Mouse (Mus musculus) neural tube, embryonic 14.5 days (tissue): ENCODE data around the gene Sult1c1. TPM values are rescaled to one million over a fixed set of nuclear protein-coding genes. Genes with fewer than 3 reads are reported as not detected.
"Not testable (repeated sequence)": the region's sequence is repeated elsewhere in the genome, so short reads cannot be mapped to it uniquely, and the experiment has no call there.

Experiments
- ATAC-seq: fragments of 200-750 bp; cut with Nextera tagmentation; 2 replicates; pipeline ENCODE4 v1.8.0; 2017; ENCODE audit warnings: low read depth, mild to moderate bottlenecking, moderate TSS enrichment, moderate library complexity
- H3K27ac ChIP-seq: fragments of 300-500 bp; sonication (generic); 2 replicates; pipeline ENCODE4 v1.5.1; 2014; ENCODE audit warnings: low read depth, mild to moderate bottlenecking, control low read depth, low read length, moderate library complexity, mixed read lengths
- H3K27me3 ChIP-seq: fragments of 300-500 bp; sonication (generic); 2 replicates; pipeline ENCODE4 v1.6.1; 2014; ENCODE audit warnings: low read length; ENCODE audit not compliant: control insufficient read depth, insufficient read depth
- H3K36me3 ChIP-seq: fragments of 300-500 bp; sonication (generic); 2 replicates; pipeline ENCODE4 v1.6.1; 2014; ENCODE audit warnings: low read length, mixed read lengths; ENCODE audit not compliant: control insufficient read depth, insufficient read depth
- H3K4me1 ChIP-seq: fragments of 300-500 bp; sonication (generic); 2 replicates; pipeline ENCODE4 v1.6.1; 2014; ENCODE audit warnings: low read length; ENCODE audit not compliant: control insufficient read depth, insufficient read depth
- H3K4me2 ChIP-seq: fragments of 300-500 bp; sonication (generic); 2 replicates; pipeline ENCODE4 v1.6.1; 2014; ENCODE audit warnings: mild to moderate bottlenecking, low read depth, low read length, control low read depth
- H3K4me3 ChIP-seq: fragments of 300-500 bp; sonication (generic); 2 replicates; pipeline ENCODE4 v1.5.1; 2014; ENCODE audit warnings: low read depth, low read length, control low read depth, mixed read lengths
- H3K9ac ChIP-seq: fragments of 300-500 bp; sonication (generic); replicated peaks from 2 replicates; pipeline ENCODE4 v1.6.1; 2014; ENCODE audit warnings: low read depth, mild to moderate bottlenecking, control low read depth, low read length, mixed read lengths
- H3K9me3 ChIP-seq: fragments of 300-500 bp; sonication (generic); 2 replicates; pipeline ENCODE4 v1.6.1; 2016; ENCODE audit warnings: low read length; ENCODE audit not compliant: control insufficient read depth
- WGBS: fragments of 180-500 bp; shearing (Covaris S2); extraction: QIAGEN DNeasy Blood & Tissue Kit; methylation state at CpG from one replicate; pipeline ENCODE4 v1.1.7; 2014; 5-methylcytosine and 5-hydroxymethylcytosine counted together
- polyA plus RNA-seq: library from polyadenylated mRNA; unstranded; fragments of >200 nt; fragmentation: Nextera tagmentation; extraction: Ambion mirVana; gene quantifications from 2 replicates; pipeline ENCODE4 v1.2.1, GENCODE M21; 2014

Gene Sult1c1
- not detected in 2 replicates for polyA plus RNA-seq

GRCm38 (mm10) chr17:53990574-53990973, at the start of gene Sult1c1:
Sult1c1 (minus strand) TSS chr17:53990674.
- WGBS, result 88% methylated on average over 6 of the region's 6 CpGs
- Histone ChIP-seq H3K4me3 (no peak within 1 kb of the TSS), H3K9me3 (no peaks in the 10 kb centered on the region), H3K27ac (no peak within 1 kb of the TSS), H3K27me3 (no peaks in the 10 kb centered on the region), H3K4me1 (no peaks in the 10 kb centered on the region), H3K9ac (no peak within 1 kb of the TSS), H3K36me3 (no peaks in the 10 kb centered on the region), H3K4me2 (no peak within 1 kb of the TSS)
- ATAC-seq, result no peak

DNA sequence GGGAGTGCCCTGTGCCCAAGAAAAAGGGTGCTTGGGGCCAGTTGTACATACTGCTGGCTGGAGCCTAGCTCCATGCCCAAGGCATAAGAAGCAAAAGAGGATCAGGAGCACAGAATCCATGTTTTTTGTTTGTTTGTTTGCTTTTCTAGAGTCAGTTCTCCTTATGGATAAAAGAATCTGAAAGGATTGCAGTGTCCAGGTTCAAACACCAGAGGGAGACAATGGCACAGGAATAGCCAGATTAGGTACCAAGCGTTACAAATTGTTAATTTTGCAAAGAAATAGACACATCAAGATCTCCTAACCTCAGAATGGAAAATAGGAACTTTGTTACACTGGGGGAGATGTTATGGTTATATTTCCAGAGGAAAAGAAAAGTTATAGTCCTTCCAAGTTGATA, 23.7 kb upstream of the Sult1c1 start:
- Histone ChIP-seq H3K36me3 (no peaks in the 10 kb centered on the region), H3K4me2 (no peak overlapping the region), H3K9ac (no peak overlapping the region), H3K27ac (no peak overlapping the region), H3K27me3 (no peaks in the 10 kb centered on the region), H3K4me3 (no peak overlapping the region), H3K4me1 (no peaks in the 10 kb centered on the region), H3K9me3 (no peaks in the 10 kb centered on the region)
- peak; percentile 63; the same call in 1 of the 2 replicates for ATAC-seq
- WGBS, result 9% methylated on average over 1 of the region's 1 CpGs

GRCm38 (mm10) chr17:54011196-54011595, 20.7 kb upstream of the Sult1c1 start:
- no peak overlapping the region for H3K9ac ChIP-seq
- no peak overlapping the region for H3K27ac ChIP-seq
- H3K27me3 ChIP-seq, result no peaks in the 10 kb centered on the region
- no peak overlapping the region for H3K4me3 ChIP-seq
- H3K4me1 ChIP-seq, result no peaks in the 10 kb centered on the region
- no peaks in the 10 kb centered on the region for H3K9me3 ChIP-seq
- no peaks in the 10 kb centered on the region for H3K36me3 ChIP-seq
- ATAC-seq, result no peak
- H3K4me2 ChIP-seq, result no peak overlapping the region

DNA sequence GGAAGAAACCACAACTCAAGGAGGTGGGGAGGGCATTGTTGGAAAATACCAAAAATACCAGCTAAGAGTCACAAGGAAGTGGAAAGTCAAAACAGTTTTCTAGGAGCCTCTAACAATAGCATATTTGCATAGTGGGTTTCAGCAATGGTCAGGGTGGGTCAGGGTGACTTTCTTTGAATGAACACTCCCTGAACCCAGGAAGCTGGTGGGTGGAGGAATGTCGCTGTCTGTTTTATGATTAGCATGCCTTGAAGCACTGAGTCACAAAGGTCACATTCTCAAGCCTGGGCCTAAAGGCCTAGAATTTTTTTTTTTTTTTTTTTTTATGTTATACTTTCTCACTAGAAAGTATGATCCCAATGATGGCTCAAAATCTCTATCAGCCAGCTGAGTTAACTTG, 20.1 kb upstream of the Sult1c1 start:
- 63% methylated on average over 1 of the region's 1 CpGs for WGBS
- not testable (repeated sequence) for H3K4me2 ChIP-seq, H3K9me3 ChIP-seq, ATAC-seq, H3K36me3 ChIP-seq, H3K4me3 ChIP-seq, H3K9ac ChIP-seq, H3K27ac ChIP-seq, H3K4me1 ChIP-seq, H3K27me3 ChIP-seq

GRCm38 (mm10) chr17:54003522-54003921, 13.0 kb upstream of the Sult1c1 start:
- no peaks in the 10 kb centered on the region for H3K27me3 ChIP-seq
- H3K27ac ChIP-seq, result no peak overlapping the region
- no peak overlapping the region for H3K9ac ChIP-seq
- H3K9me3 ChIP-seq, result no peaks in the 10 kb centered on the region
- H3K4me1 ChIP-seq, result no peaks in the 10 kb centered on the region
- 88% methylated on average over 4 of the region's 4 CpGs for WGBS
- H3K4me3 ChIP-seq, result no peak overlapping the region
- H3K36me3 ChIP-seq, result no peaks in the 10 kb centered on the region
- no peak overlapping the region for H3K4me2 ChIP-seq
- no peak for ATAC-seq

GRCm38 (mm10) chr17:53973606-53974005, 16.9 kb downstream of the Sult1c1 start:
- Histone ChIP-seq H3K4me3 (no peak overlapping the region), H3K9me3 (no peaks in the 10 kb centered on the region), H3K4me2 (no peak overlapping the region), H3K27me3 (no peaks in the 10 kb centered on the region), H3K36me3 (no peaks in the 10 kb centered on the region), H3K9ac (no peak overlapping the region), H3K27ac (no peak overlapping the region), H3K4me1 (no peaks in the 10 kb centered on the region)
- 95% methylated on average over 4 of the region's 4 CpGs for WGBS
- ATAC-seq, result no peak

DNA sequence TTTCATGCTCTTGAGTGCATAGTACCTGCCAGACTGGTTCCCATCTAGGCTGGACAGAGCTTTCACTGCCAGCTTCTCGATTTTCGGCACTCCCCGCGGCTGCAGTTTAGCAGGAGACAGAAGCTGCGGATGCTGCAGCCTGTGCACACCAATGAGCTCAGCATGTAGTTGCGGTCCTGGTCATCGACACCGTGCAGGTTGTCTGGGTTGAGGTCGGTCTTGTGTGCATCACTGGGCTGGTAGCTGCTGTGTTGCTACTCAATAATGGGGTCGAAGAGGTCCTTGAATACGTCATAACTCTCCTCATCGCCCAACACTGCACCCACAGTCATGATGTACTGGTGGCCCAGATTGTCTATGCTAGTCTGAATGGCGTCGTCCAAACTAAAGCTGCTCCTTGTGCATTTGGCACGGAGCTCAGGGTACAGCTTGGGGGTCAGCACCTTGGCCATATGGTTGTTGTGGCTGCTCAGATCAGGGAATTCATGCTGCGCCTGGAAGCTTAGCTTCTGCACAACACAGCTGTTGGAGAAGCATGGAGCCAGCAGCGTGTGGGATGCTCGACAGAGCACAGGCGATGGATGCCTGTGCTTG, 48.8 kb downstream of the Sult1c1 start:
- H3K4me1 ChIP-seq, result no peaks in the 10 kb centered on the region
- no peaks in the 10 kb centered on the region for H3K27me3 ChIP-seq
- H3K9me3 ChIP-seq, result no peaks in the 10 kb centered on the region
- no peak for ATAC-seq
- H3K36me3 ChIP-seq, result no peaks in the 10 kb centered on the region
- no peak overlapping the region for H3K4me3 ChIP-seq
- no peak overlapping the region for H3K27ac ChIP-seq
- WGBS, result 94% methylated on average over 19 of the region's 19 CpGs
- no peak overlapping the region for H3K4me2 ChIP-seq
- H3K9ac ChIP-seq, result no peak overlapping the region

GRCm38 (mm10) chr17:53940726-53941125, 49.7 kb downstream of the Sult1c1 start:
- H3K4me1 ChIP-seq, result no peaks in the 10 kb centered on the region
- no peaks in the 10 kb centered on the region for H3K9me3 ChIP-seq
- no peak for ATAC-seq
- 92% methylated on average over 8 of the region's 8 CpGs for WGBS
- H3K36me3 ChIP-seq, result no peaks in the 10 kb centered on the region
- no peak overlapping the region for H3K4me2 ChIP-seq
- no peak overlapping the region for H3K27ac ChIP-seq
- H3K9ac ChIP-seq, result no peak overlapping the region
- H3K27me3 ChIP-seq, result no peaks in the 10 kb centered on the region
- no peak overlapping the region for H3K4me3 ChIP-seq
